19 mouse cellular contexts compared by ENCODE assay signal in the genomic region with DNA sequence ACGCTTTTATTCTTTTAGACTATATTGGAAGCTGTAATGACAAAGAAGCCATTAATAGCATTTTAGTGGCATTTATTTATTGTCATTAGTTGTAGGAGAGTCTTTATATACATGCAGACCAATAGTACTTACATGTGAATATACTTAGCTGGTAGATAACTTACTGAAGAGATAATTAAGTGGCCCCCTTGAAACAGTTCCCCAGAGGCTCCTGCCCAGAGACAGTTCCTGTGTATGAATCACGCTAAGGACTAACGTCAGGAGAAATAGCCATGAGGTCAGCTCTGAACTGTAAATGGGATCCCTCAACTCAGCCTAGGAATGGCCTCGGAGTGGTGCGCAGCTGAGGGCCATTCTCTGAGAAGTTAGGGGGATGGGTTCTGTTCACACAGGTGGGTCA.
A peak's percentile ranks its signal among the peaks of the same experiment; 100 is the strongest.
DNase-seq lines count a peak whose midpoint lies in the region; ATAC-seq and TF ChIP-seq lines count a peak whose summit lies in the region.
"Had no signal": no experiment of that assay in that cellular context is flagged by ENCODE, and none has a peak within 500 bp of the region (broad histone marks: within the 10 kb centered on the region; RNA-seq: fewer than 3 reads in every experiment).

No protein-coding gene starts in this region.

- dilution Hi-C loops in CH12.LX (cut with MboI; ENCODE audit: extremely low pct_ligation_motif_present, extremely low pct_unique_long_range_greater_than_20kb, low sequenced_read_pairs): no loop called here

- TF ChIP-seq POLR2A in CH12.LX (IDR thresholded peaks at IDR 0.05; ENCODE audit: low read depth, low read length): no peak

- DNase-seq in heart, postnatal 0 days (ENCODE audit: low spot score): no peak
- DNase-seq in heart, adult 18-20 months: no peak
- no peak for DNase-seq in CH12.LX (ENCODE audit: extremely low read depth)
- no peak for DNase-seq in liver, postnatal 0 days
- no peak for DNase-seq in embryo, embryonic 10 days (ENCODE audit: low spot score)
- DNase-seq: adrenal gland, postnatal 10 days; cerebellum, adult 18-20 months; cerebellum, adult 9-11 months; cerebellum, postnatal 36 days; gastrocnemius, postnatal 10 days; heart, adult 2 months had no signal

- no peak overlapping the region for H3K4me3 ChIP-seq in heart, postnatal 0 days (ENCODE audit: low read depth, low read length)
- H3K4me3 ChIP-seq in CH12.LX (replicated peaks in 1 of 3; ENCODE audit: low read depth in 2 of 3, low read length in 2 of 3, poor library complexity in 1 of 3): no peak overlapping the region
- no peak overlapping the region for H3K4me3 ChIP-seq in liver, embryonic 12.5 days
- no peak overlapping the region for H3K4me3 ChIP-seq in liver, postnatal 0 days (ENCODE audit: low read depth, low read length)
- H3K4me3 ChIP-seq in forebrain, embryonic 16.5 days (replicated peaks; ENCODE audit: low read length): no peak overlapping the region
- H3K4me3 ChIP-seq: embryonic facial prominence, embryonic 10.5 days; forebrain, embryonic 13.5 days; heart, adult 2 months; heart, embryonic 15.5 days; hindbrain, embryonic 10.5 days had no signal

- no peak overlapping the region for H3K4me2 ChIP-seq in heart, postnatal 0 days (ENCODE audit: low read depth, low read length)
- no peak overlapping the region for H3K4me2 ChIP-seq in CH12.LX (ENCODE audit: insufficient read depth, low read depth, poor library complexity, severe bottlenecking)
- H3K4me2 ChIP-seq in liver, embryonic 12.5 days: no peak overlapping the region
- H3K4me2 ChIP-seq in liver, postnatal 0 days (ENCODE audit: low read depth, low read length): no peak overlapping the region
- no peak overlapping the region for H3K4me2 ChIP-seq in forebrain, embryonic 16.5 days (ENCODE audit: low read length)
- H3K4me2 ChIP-seq: forebrain, embryonic 13.5 days; heart, embryonic 11.5 days; heart, embryonic 15.5 days; hindbrain, embryonic 14.5 days had no signal

- peaks cover 44% of the 10 kb centered on the region for H3K79me2 ChIP-seq in CH12.LX (replicated peaks; ENCODE audit: control insufficient read depth, extremely low read depth, insufficient read depth, poor library complexity, severe bottlenecking)

- no peaks in the 10 kb centered on the region for H3K27me3 ChIP-seq in heart, postnatal 0 days (ENCODE audit: control insufficient read depth, insufficient read depth, low read length)
- no peaks in the 10 kb centered on the region for H3K27me3 ChIP-seq in CH12.LX (replicated peaks)
- H3K27me3 ChIP-seq in liver, embryonic 12.5 days (replicated peaks): no peaks in the 10 kb centered on the region
- no peaks in the 10 kb centered on the region for H3K27me3 ChIP-seq in liver, postnatal 0 days (ENCODE audit: insufficient read depth, low read length)
- H3K27me3 ChIP-seq in forebrain, embryonic 16.5 days (replicated peaks; ENCODE audit: control insufficient read depth, insufficient read depth, low read length): no peaks in the 10 kb centered on the region
- H3K27me3 ChIP-seq: heart, embryonic 15.5 days had no signal

- H3K27ac ChIP-seq in heart, postnatal 0 days (ENCODE audit: low read depth): 0 out of 2 replicates have a peak overlapping the region, but pooled peaks have one; percentile 34
- H3K27ac ChIP-seq in CH12.LX (ENCODE audit: insufficient read depth, low read depth): 0 out of 2 replicates have a peak overlapping the region, but pooled peaks have one; percentile 34
- peak overlapping the region; percentile 96 for H3K27ac ChIP-seq in liver, embryonic 12.5 days
- H3K27ac ChIP-seq in liver, postnatal 0 days (ENCODE audit: low read depth): peak overlapping the region; percentile 64; the same call in 1 of the 2 replicates
- no peak overlapping the region for H3K27ac ChIP-seq in forebrain, embryonic 16.5 days (ENCODE audit: low read length)
- H3K27ac ChIP-seq: embryonic facial prominence, embryonic 10.5 days; forebrain, embryonic 13.5 days; heart, adult 2 months; heart, embryonic 15.5 days; hindbrain, embryonic 10.5 days; hindbrain, embryonic 14.5 days had no signal

- peaks cover 23% of the 10 kb centered on the region for H3K4me1 ChIP-seq in heart, postnatal 0 days (ENCODE audit: control insufficient read depth, insufficient read depth)
- H3K4me1 ChIP-seq in CH12.LX (ENCODE audit: control insufficient read depth in 1 of 2, insufficient read depth in 2 of 2): peaks cover 12 to 61% of the 10 kb centered on the region in 2 experiments
- peaks cover 86% of the 10 kb centered on the region for H3K4me1 ChIP-seq in liver, embryonic 12.5 days
- peaks cover 42% of the 10 kb centered on the region for H3K4me1 ChIP-seq in liver, postnatal 0 days (ENCODE audit: insufficient read depth)
- H3K4me1 ChIP-seq in forebrain, embryonic 16.5 days (replicated peaks; ENCODE audit: control insufficient read depth, insufficient read depth, low read length): peaks cover 8% of the 10 kb centered on the region

- H3K36me3 ChIP-seq in heart, postnatal 0 days (replicated peaks; ENCODE audit: control insufficient read depth, insufficient read depth, low read length): no peaks in the 10 kb centered on the region
- peaks cover 0 to 17% of the 10 kb centered on the region in 2 experiments for H3K36me3 ChIP-seq in CH12.LX (replicated peaks in 1 of 2; ENCODE audit: control insufficient read depth in 1 of 2, insufficient read depth in 1 of 2, low read length in 1 of 2)
- H3K36me3 ChIP-seq in liver, embryonic 12.5 days: no peaks in the 10 kb centered on the region
- H3K36me3 ChIP-seq in liver, postnatal 0 days (replicated peaks; ENCODE audit: insufficient read depth, low read length): no peaks in the 10 kb centered on the region
- no peaks in the 10 kb centered on the region for H3K36me3 ChIP-seq in forebrain, embryonic 16.5 days (ENCODE audit: control insufficient read depth, insufficient read depth)
- H3K36me3 ChIP-seq: embryonic facial prominence, embryonic 10.5 days; heart, embryonic 15.5 days; hindbrain, embryonic 10.5 days had no signal

- no peak for TF ChIP-seq CTCF in heart, postnatal 0 days (IDR thresholded peaks at IDR 0.05; ENCODE audit: low read depth)
- no peak for TF ChIP-seq CTCF in CH12.LX (conservative IDR thresholded peaks at IDR 0.05 in 1 of 2, IDR thresholded peaks at IDR 0.05 in 1 of 2; ENCODE audit: low read depth in 2 of 2, low read length in 2 of 2)
- no peak for TF ChIP-seq CTCF in liver, postnatal 0 days (IDR thresholded peaks at IDR 0.05; ENCODE audit: low read depth)

- no peaks in the 10 kb centered on the region for H3K9me3 ChIP-seq in heart, postnatal 0 days (replicated peaks; ENCODE audit: control insufficient read depth, low read length)
- no peaks in the 10 kb centered on the region for H3K9me3 ChIP-seq in CH12.LX (replicated peaks; ENCODE audit: low read length)
- no peaks in the 10 kb centered on the region for H3K9me3 ChIP-seq in liver, embryonic 12.5 days (replicated peaks)
- H3K9me3 ChIP-seq in liver, postnatal 0 days (ENCODE audit: low read length): no peaks in the 10 kb centered on the region
- H3K9me3 ChIP-seq in forebrain, embryonic 16.5 days (ENCODE audit: control insufficient read depth, low read length): no peaks in the 10 kb centered on the region
- H3K9me3 ChIP-seq: embryonic facial prominence, embryonic 10.5 days; forebrain, embryonic 13.5 days; heart, embryonic 15.5 days; hindbrain, embryonic 10.5 days had no signal

- no peak for ATAC-seq in heart, postnatal 0 days (ENCODE audit: insufficient read depth, low read depth)
- no peak for ATAC-seq in liver, embryonic 12.5 days
- ATAC-seq in liver, postnatal 0 days: no peak
- ATAC-seq in forebrain, embryonic 16.5 days: no peak
- ATAC-seq: forebrain, embryonic 13.5 days had no signal

- no peak for TF ChIP-seq EP300 in heart, postnatal 0 days (IDR thresholded peaks at IDR 0.05; ENCODE audit: low read depth)
- no peak for TF ChIP-seq EP300 in CH12.LX (IDR thresholded peaks at IDR 0.05; ENCODE audit: low read length)
- no peak for TF ChIP-seq EP300 in liver, postnatal 0 days (IDR thresholded peaks at IDR 0.05; ENCODE audit: low read depth)

- in situ Hi-C loops in CH12.LX (cut with MboI; ENCODE audit: low pct_ligation_motif_present, low pct_unique_long_range_greater_than_20kb, low sequenced_read_pairs): no loop called here

- H3K9ac ChIP-seq in heart, postnatal 0 days (replicated peaks; ENCODE audit: low read depth, low read length): no peak overlapping the region
- no peak overlapping the region for H3K9ac ChIP-seq in CH12.LX (ENCODE audit: insufficient read depth, low read depth)
- no peak overlapping the region; the same call in 1 of the 2 replicates for H3K9ac ChIP-seq in liver, embryonic 12.5 days
- no peak overlapping the region for H3K9ac ChIP-seq in liver, postnatal 0 days (replicated peaks)
- no peak overlapping the region for H3K9ac ChIP-seq in forebrain, embryonic 16.5 days (replicated peaks; ENCODE audit: low read depth, low read length)
- H3K9ac ChIP-seq: forebrain, embryonic 13.5 days; heart, embryonic 15.5 days; hindbrain, embryonic 14.5 days had no signal

- WGBS in heart, postnatal 0 days: 60% methylated on average over 5 of the region's 5 CpGs
- 53% methylated on average over 5 of the region's 5 CpGs for WGBS in liver, embryonic 12.5 days (ENCODE audit: insufficient replicate concordance)
- 63% methylated on average over 5 of the region's 5 CpGs for WGBS in liver, postnatal 0 days (ENCODE audit: insufficient replicate concordance)
- 91% methylated on average over 5 of the region's 5 CpGs for WGBS in forebrain, embryonic 16.5 days

- TF ChIP-seq RAD21 in CH12.LX (IDR thresholded peaks at IDR 0.05; ENCODE audit: low read depth, low read length): no peak

TF ChIP-seq in CH12.LX, 34 proteins besides CTCF, POLR2A, EP300 and RAD21:
- TF ChIP-seq SIN3A (IDR thresholded peaks at IDR 0.05; ENCODE audit: low read length) (no peak), MAFK (IDR thresholded peaks at IDR 0.05; ENCODE audit: insufficient replicate concordance, low read length) (no peak), RCOR1 (conservative IDR thresholded peaks at IDR 0.05; ENCODE audit: low read depth, low read length) (no peak), NELFE (IDR thresholded peaks at IDR 0.05; ENCODE audit: low read depth, low read length) (no peak), E2F4 (IDR thresholded peaks at IDR 0.05; ENCODE audit: insufficient replicate concordance, low read depth, low read length) (no peak)
